Mouse (Mus musculus) heart, adult 18-20 months (tissue): ENCODE measurements at regions not wholly inside any gene's neighbourhood (a gene's known extent, or its start where the extent isn't known, plus 50 kb on each side); places are given as distances from the start of the nearest gene placed in this dataset.

ENCODE experiments used
- DNase-seq, 2 experiments: peaks; one replicate each; pipeline ENCODE4 v3.0.0; 2021 to 2022; ENCODE audit warnings: mixed read lengths in 1 of 2

- DNase-seq: no peak
Observed at GRCm38 (mm10) chr9:34323571-34323970, 162.1 kb upstream of the Kirrel3 start.

- no peak for DNase-seq
Observed at GRCm38 (mm10) chr9:34328723-34329122, 157.0 kb upstream of the Kirrel3 start.

- no peak for DNase-seq
Observed at GRCm38 (mm10) chr9:34334112-34334511, 151.6 kb upstream of the Kirrel3 start.

- no peak for DNase-seq
Observed at GRCm38 (mm10) chr9:34334555-34335468, 150.9 kb upstream of the Kirrel3 start.

GRCm38 (mm10) chr9:34348442-34348841, 137.3 kb upstream of the Kirrel3 start:
- no peak for DNase-seq

GRCm38 (mm10) chr9:34349997-34350396, 135.7 kb upstream of the Kirrel3 start:
- no peak for DNase-seq

GRCm38 (mm10) chr9:34353744-34354143, 131.9 kb upstream of the Kirrel3 start:
- DNase-seq: peak; percentile 11 to 23

GRCm38 (mm10) chr9:34354723-34355316, 130.9 kb upstream of the Kirrel3 start:
- DNase-seq: no peak

- DNase-seq: no peak
Observed at GRCm38 (mm10) chr9:34370686-34371398, 114.9 kb upstream of the Kirrel3 start.

- DNase-seq: no peak
Observed at GRCm38 (mm10) chr9:34375187-34375586, 110.5 kb upstream of the Kirrel3 start.

GRCm38 (mm10) chr9:34380008-34380407, 105.7 kb upstream of the Kirrel3 start:
- DNase-seq: peak; percentile 9 to 33

- peak; percentile 8 to 29 for DNase-seq
Observed at GRCm38 (mm10) chr9:34381601-34382000, 104.1 kb upstream of the Kirrel3 start.

GRCm38 (mm10) chr9:34382208-34382607, 103.5 kb upstream of the Kirrel3 start:
- no peak for DNase-seq

- DNase-seq: peak; percentile 40 to 54
Observed at GRCm38 (mm10) chr9:34386071-34386470, 99.6 kb upstream of the Kirrel3 start.

- DNase-seq: no peak
Observed at GRCm38 (mm10) chr9:34393042-34393441, 92.7 kb upstream of the Kirrel3 start.

GRCm38 (mm10) chr9:34395839-34396804, 89.6 kb upstream of the Kirrel3 start:
- DNase-seq: no peak

GRCm38 (mm10) chr9:34411699-34412098, 74.0 kb upstream of the Kirrel3 start:
- DNase-seq: no peak

GRCm38 (mm10) chr9:34416153-34416552, 69.5 kb upstream of the Kirrel3 start:
- no peak for DNase-seq

- no peak for DNase-seq
Observed at GRCm38 (mm10) chr9:34418100-34418499, 67.6 kb upstream of the Kirrel3 start.

GRCm38 (mm10) chr9:34421956-34422355, 63.7 kb upstream of the Kirrel3 start:
- DNase-seq: no peak

GRCm38 (mm10) chr9:34423062-34423461, 62.6 kb upstream of the Kirrel3 start:
- no peak for DNase-seq

GRCm38 (mm10) chr9:34426589-34426988, 59.1 kb upstream of the Kirrel3 start:
- peak in 1 of 2 experiments; percentile 6 for DNase-seq
